Mouse (Mus musculus) myocyte (in vitro differentiated cells): ENCODE data around the gene Rbm42.

Experiments
- CEBPB ChIP-seq: IDR thresholded peaks from 2 replicates; pipeline ENCODE4 v1.6.1; 2011; ENCODE audit warnings: mild to moderate bottlenecking, moderate library complexity; ENCODE audit not compliant: poor library complexity, insufficient read depth, severe bottlenecking
- E2F4 ChIP-seq: IDR thresholded peaks from one replicate; pipeline ENCODE4 v1.6.1; 2011; ENCODE audit warnings: mild to moderate bottlenecking, control low read depth, moderate library complexity; ENCODE audit not compliant: insufficient read depth
- MAX ChIP-seq: IDR thresholded peaks from one replicate; pipeline ENCODE4 v1.6.1; 2011; ENCODE audit warnings: low read depth, mild to moderate bottlenecking, control low read depth
- POLR2A ChIP-seq: IDR thresholded peaks from one replicate; pipeline ENCODE4 v1.6.1; 2011; ENCODE audit warnings: low read depth, mild to moderate bottlenecking, control low read depth, moderate library complexity; ENCODE audit not compliant: insufficient read length
- POLR2AphosphoS2 ChIP-seq: IDR thresholded peaks from one replicate; pipeline ENCODE4 v1.6.1; 2011; ENCODE audit warnings: low read depth, control low read depth; ENCODE audit not compliant: insufficient read length
- TCF12 ChIP-seq: IDR thresholded peaks from one replicate; pipeline ENCODE4 v1.6.1; 2011; ENCODE audit warnings: mild to moderate bottlenecking, control low read depth; ENCODE audit not compliant: poor library complexity, insufficient read depth, severe bottlenecking
- TCF3 ChIP-seq: IDR thresholded peaks from one replicate; pipeline ENCODE4 v1.6.1; 2011; ENCODE audit warnings: low read depth, control low read depth; ENCODE audit not compliant: insufficient read length
- USF1 ChIP-seq: IDR thresholded peaks from one replicate; pipeline ENCODE4 v1.6.1; 2011; ENCODE audit warnings: low read depth, mild to moderate bottlenecking, control low read depth, moderate library complexity

GRCm38 (mm10) chr7:30604944-30605343 is 45.2 kb downstream of the Rbm42 start:
- TF ChIP-seq MAX, result no peak
- TF ChIP-seq TCF12, result no peak
- TF ChIP-seq POLR2A, result no peak
- TF ChIP-seq TCF3, result no peak
- no peak for TF ChIP-seq USF1
- no peak for TF ChIP-seq E2F4
- no peak for TF ChIP-seq CEBPB
- TF ChIP-seq POLR2AphosphoS2, result no peak
